Mouse (Mus musculus) adipocyte (in vitro differentiated cells): ENCODE measurements around the gene Mad1l1.

Source experiments
- DNase-seq: peaks from one replicate; pipeline ENCODE4 v3.0.0-alpha.2; 2016; ENCODE audit warnings: low spot score

Mad1l1 gene

DNA sequence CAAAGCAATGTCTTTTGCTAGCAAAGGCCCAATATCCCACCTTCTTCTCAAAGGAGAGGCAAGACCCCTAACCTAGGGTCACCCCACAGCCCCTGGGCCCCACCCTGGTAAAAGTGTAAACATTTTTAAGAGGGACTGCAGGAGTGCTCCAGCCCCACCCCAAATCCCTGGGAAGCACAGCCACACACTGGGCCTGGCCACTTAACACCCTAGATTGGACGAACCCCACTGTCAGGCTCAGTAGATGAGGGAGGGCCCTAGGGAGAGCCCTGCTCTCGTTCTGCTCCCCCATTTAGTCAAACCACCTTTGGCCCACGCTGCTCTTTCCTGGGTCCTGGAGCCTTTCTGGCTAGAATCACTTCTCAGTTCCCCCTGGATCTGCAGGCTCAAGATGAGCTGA is 145.0 kb downstream of the Mad1l1 start:
- no peak for DNase-seq

DNA sequence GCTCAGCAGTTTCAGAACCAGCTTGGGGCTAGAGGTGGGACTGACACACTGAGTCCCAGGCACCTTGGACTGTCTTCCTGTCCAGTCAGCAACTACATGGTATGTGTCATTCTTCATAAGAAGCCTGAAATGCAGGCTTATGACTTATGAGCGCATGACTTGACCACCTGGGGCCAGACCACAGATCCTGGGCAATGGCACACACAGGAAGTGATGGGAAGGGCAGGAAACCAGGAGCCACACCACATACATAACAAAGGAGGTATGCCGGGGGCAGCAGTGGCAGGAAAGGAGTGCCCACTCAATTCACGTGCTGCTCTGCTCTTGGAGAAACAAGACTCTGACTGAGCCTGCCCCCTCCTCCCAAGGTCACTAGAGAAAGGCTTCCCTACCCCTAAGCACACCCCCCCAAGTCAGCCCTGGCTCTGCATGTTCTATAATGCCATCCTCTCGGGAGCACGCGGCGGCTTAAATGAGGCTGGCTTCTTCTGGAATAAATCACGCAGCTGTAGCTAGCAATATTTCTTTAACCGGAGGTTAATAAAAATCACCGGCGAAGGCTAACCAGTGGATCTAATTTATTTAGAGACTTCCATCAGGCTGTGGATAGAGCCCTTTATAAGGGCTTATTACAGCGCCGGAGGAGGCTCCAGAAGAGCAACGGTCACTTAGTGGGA is 146.4 kb downstream of the Mad1l1 start:
- no peak for DNase-seq

DNA sequence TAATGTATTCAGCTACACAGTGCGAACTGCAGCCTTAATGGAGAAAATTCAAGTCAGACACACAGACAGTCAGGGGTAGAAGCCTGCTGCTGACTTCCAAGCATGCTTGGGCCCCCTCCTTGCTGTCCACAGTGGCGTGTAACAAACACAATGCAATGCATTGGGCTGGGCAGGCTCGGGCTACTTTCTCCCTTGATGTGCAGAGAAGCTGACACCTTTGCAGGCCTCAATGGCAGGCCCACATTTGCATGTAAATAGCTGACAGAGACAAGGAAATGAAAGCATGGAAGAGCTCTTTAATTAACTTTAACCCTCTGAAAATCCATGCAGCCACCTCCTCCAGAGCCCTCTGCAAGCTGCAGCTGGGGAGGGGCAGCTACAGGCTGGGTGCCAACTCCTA is 147.3 kb downstream of the Mad1l1 start:
- DNase-seq, result no peak

DNA sequence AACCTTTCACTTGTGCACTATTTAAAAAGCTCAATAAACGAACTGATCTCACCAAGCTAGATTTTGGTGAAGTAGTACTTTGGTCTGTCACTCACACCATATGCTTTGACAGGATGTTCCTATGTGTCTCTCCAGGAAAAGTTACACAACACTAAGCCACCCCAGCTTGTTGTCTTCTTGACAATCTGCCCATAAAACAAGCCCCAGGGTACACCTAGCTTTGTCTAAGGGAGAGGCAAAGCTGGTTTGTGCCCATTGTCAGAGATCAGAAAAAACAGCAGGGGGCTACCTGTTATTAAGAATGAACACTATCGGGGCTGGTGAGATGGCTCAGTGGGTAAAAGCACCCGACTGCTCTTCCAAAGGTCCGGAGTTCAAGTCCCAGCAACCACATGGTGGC is 148.2 kb downstream of the Mad1l1 start:
- no peak for DNase-seq

DNA sequence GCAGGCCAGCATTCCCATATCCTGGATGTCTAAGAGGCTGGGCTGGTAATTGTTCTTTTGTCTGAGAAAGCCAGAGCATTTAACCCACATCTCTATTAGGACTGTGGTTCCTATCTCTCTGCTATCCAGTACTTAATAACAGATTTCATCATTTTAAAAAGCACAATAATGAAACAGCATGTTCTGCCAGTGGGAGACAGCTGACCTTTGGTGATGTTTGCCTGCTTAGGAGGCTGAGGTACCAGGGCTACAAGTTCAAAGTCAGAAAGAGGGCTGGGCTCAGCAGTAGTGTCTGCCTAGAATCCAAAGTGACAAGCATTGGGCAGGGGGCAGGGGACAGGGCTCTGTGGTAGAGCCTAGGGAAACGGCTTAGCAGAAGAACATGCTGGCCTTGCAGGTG is 149.6 kb downstream of the Mad1l1 start:
- DNase-seq, result peak; percentile 52

DNA sequence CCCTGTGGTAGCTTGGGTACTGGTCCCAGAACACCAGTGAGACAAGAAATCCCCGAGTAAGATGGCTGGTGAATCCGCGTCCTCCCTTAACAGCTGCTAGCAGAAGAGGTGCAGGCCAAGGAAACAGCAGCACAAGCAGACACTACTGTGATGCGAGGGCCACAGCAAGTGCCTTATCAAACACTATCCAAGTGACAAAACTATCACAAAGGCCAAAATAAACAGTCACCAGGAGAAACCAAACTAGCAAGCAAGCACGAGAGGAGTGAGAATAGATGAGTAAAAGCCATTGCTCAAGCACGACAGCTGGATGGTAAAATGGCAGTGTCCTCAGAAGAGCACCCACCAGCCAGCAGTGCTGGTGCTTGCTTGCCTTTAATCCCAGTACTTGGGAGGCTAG is 153.8 kb downstream of the Mad1l1 start:
- no peak for DNase-seq

DNA sequence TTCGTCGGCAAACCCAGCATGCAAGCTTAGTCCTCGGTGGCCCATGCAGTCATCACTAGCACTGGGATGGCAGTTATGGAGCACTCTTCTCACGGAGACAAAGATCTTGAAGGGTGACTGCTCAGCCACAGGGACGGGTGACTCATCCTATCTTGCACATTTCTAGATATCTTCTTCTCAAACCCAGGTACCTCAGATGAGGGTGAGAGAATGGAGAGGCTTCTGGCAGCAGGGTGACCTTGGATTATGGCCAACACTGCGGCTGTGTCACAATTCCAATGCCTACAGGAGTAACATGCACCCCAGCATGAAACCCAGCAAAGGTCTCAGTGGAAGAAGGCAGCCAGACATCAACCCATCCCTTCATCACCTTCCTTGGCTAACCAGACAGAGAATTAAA is 154.3 kb downstream of the Mad1l1 start:
- no peak for DNase-seq

DNA sequence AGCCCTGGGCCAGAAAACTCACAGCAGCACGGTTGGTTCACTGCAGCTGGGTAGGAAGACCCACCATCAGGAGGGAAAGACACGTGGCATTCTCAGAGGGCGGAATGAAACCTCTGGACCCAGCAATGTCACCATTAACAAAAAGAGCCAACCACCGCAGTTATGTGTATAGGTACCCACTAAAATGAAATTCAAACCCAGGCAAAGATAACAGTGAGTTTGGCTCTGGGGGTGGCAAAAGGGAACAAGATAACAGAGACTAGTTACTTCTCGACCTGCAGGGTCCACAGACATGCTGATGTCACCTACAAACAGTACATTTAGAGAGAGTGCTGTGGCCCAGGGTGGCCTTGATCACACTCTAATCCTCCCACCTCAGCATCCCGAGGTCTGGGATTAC is 157.4 kb downstream of the Mad1l1 start:
- no peak for DNase-seq

DNA sequence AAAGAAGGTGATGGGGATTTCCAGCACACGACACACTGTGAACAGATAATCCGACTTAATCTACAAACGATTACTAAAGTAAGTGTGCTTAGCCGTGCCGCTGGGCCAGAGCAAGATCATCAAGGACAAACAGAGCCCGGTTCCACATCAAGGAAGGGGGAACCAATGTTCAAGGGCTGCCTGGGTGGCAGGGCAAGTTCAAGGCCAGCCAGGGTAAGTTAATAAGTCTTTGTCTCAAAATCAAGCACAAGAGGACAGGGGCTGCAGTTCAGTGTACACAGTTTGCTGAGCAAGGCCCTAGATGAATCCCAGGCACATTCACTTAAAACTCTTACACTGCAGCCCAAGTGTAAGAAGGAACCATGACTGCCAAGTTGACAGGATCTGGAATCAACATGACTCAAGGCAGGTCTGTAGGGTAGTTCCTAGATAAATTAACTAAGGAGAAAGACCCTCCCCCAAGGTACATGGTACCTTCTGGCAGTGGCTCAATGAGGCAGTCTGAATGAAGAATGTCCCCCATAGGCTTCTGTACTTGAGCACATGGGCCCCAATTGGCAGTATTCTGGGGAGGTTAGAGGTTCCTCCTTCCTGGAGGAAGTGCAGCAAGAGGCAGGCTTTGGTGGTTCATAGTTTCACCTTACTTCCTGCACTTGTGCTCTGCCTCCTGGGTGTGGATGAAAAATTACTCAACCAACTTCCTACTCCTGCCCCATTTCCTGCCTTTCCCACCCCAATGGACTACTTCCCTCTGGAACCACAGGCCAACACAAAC is 159.1 kb downstream of the Mad1l1 start:
- no peak for DNase-seq

DNA sequence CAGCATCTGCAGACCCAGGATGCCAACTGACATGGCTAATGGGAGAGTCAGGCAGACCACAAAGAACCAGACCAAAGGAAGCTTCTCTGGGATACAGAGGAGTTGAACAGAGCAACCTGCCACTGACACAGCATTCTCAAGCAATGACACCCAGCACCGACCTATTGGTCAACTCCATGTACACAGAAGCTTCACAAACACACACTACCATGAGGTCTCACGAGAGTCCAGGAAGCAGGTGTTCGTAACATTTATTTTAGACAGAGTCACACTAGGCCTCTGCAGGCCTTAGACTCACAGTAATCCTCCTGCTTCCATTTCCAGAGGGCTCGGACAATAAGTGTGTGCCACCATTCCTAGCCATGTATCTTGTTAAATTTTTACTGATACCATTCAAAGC is 162.3 kb downstream of the Mad1l1 start:
- no peak for DNase-seq

DNA sequence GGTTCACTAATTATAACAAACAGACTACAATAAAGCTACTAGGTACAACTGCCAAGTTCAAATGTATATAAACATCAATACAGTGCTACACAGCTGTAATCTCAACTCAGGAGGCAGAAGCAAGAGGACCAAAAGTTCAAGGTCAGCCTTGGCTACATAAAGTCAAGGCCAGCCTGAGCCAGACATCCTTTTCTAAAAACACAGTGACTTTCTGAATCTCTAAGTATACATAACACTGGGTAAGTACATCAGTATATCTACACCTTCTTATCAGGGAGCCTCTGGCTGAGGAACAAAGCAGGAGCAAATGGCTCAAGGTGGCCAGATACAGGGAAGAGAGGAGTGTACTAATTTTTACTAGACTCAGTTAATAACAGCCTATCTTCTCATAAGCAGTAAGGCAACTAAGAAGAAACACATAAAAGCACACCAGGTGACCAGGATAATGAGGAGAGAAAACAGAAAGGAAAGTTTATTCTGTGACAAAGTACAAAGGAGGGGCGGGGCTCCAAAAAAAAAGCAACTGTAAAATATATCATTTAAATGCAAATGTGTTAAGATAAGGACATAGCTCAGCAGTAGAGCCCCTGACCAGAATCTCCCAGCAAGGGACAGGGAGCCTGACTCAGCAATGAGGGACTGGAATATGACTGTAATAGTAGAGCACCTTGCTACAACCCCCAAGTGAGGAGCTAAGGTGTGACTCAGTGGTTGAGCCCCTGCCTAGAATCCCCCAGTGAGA is 163.3 kb downstream of the Mad1l1 start:
- no peak for DNase-seq

DNA sequence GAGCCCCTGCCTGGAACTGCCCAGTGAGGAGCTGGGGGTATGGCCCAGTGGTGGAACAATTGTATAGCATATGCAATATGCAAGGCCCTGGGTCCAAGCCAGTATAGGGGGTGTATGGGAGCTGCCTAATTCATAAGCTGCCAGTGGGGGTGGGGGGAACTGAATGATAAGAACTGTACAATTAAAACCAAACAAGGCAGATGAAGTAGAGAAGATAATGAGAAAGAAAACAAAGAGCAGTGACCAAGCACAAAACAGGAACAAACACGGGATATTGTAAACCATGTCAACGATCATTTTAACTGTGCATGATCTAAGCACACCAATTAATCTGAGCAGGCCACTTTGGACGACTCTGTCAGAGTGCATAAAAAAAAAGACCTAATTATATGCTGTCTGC is 167.2 kb downstream of the Mad1l1 start:
- no peak for DNase-seq

DNA sequence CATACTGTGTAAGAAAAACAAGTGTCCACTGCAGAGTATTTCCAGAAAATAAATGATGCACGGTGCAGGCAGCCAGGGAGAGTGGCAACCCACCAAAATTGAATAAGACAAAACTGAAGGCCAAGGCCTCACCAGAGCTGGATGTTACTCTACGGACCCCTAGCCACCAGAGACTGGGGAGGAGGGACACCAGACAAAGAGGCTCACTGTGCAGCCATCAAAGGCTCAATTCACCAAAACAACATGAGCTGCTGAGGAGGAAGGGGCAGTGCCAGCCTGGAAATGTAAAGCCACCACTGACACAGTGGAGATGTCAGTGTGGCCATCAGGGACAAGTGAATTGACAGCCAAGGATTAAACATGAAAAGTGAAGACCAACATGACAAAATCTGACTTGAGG is 169.5 kb downstream of the Mad1l1 start:
- DNase-seq, result no peak

DNA sequence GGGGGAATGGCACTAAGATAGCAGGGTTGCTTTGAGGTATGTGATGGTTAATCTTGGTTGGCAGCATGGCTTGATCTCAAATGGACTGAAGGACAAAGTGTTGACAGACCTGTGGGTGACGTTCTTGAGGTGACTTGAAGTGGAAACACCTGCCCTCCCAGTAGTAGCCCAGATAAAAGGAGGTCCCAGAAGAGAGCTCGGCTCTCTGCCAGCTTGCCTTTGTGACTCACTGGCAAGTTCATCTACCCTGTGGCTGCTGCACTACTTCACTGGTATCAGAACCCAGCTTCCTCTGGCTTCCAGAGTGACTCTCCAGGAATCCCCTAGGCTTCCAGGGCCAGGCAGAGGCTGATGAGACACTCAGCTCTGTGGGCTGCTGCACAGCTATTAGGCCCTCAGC is 170.2 kb downstream of the Mad1l1 start:
- DNase-seq, result no peak

DNA sequence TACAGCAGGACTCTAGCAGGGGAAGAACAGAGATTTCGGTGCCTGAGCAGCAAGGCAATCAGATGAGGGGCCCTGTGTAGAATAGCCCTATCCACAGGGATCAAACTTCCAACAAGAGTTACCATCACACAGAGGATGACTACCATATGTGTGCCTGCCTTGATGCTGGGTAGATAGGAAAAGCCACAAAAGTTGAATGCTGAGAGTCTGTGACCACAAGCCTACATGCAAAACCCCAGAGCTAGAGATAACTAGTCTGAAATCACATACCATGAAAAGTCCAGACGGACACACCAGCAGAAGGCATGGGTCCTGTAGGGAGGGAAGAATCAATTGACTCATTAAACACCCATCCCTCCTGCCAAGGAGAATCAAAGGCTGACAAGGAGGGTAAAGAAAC is 170.7 kb downstream of the Mad1l1 start:
- DNase-seq, result no peak

DNA sequence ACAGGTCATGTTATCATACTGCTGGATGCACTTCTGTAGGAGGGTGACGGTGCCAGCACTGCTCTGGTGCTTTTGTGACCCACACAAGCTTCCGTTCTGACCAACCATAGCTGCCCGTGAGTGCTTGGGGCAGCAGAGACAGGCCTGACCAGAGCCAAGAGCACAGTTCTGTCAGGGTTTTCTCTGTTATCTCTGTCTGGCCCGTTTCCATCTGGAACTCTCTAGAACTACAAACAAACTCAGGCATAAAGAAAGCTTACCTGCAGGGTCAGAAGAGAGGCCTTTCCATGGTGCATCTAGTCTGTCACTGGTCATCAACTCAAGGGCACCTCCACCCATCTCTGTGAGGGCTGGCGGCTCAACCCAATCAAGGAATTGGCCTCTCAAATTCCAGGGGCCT is 171.2 kb downstream of the Mad1l1 start:
- no peak for DNase-seq

DNA sequence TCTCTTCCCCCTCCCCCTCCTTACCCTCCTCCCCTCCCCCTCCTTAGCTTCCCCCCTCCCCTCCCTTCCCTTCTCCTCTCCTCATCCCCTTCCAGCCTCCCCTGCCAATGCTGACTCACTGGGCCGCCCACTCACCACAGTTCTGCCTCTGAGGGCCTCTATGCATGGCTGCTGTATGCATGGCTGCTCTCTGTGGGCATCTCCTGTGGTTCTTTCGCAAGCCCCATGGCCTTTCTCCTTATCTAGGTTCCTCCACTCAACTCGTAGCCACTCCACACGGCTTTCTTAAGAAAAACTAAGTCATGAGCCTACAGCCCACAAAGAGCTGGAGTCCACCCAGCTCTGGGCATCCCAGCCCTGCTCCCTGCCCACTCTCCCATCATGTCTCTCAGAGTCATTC is 172.1 kb downstream of the Mad1l1 start:
- DNase-seq, result peak; percentile 34

DNA sequence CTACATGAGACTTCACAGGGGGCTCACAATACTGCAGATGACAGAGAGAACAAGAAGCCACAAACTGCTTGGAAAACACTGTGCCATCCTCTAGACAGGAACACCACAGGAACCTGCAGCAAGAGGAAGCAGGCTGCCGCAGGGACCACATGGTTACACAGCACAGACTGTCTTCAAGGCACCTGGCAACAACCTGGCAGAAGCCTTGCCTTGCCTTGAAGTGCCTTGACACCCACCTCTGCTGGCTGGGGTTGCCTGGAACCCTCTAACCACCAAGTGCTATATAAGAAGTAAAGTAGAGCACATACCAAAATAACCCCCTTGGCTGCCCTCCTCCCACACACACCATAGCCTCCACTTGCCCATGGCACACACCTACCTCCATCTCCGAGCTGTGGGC is 177.8 kb downstream of the Mad1l1 start:
- no peak for DNase-seq

DNA sequence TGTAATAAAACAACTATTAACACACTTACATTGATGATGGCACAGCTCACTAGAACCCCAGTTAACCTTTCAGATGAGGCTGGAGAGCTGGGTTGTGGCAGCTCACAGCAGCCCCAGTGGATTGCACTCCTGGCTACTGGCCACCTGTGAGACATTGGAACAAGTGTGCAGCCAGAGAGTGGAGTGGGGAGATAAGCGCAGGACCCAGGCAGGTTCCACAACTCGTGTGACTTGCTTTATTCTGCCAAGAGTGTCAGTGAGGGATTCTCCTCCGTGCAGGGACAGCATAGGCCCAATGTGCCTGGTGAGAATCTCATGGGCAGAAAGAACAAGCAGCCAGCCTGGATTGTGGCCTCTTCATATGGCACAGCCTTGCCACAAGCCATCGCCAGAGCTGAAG is 180.0 kb downstream of the Mad1l1 start:
- DNase-seq, result no peak

DNA sequence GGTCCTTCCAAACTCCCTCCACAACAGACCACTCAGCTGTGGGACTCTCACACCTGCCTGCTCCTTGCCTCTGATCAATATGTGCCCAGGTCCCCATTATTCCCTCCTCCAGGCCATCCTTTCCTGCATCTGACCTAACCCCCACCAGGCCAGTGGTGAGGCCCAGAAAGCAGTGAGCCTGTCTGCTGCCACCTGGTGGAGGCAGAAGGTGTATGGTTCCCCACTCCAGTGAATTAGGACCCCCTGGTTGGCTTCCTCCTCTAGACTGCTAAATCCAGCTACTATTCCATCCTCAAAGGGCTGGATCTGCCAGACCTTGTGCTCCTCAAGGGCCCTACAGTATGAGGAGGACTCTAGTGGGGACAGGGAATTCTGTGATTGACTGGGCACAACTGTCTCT is 181.1 kb downstream of the Mad1l1 start:
- peak; percentile 49 for DNase-seq

DNA sequence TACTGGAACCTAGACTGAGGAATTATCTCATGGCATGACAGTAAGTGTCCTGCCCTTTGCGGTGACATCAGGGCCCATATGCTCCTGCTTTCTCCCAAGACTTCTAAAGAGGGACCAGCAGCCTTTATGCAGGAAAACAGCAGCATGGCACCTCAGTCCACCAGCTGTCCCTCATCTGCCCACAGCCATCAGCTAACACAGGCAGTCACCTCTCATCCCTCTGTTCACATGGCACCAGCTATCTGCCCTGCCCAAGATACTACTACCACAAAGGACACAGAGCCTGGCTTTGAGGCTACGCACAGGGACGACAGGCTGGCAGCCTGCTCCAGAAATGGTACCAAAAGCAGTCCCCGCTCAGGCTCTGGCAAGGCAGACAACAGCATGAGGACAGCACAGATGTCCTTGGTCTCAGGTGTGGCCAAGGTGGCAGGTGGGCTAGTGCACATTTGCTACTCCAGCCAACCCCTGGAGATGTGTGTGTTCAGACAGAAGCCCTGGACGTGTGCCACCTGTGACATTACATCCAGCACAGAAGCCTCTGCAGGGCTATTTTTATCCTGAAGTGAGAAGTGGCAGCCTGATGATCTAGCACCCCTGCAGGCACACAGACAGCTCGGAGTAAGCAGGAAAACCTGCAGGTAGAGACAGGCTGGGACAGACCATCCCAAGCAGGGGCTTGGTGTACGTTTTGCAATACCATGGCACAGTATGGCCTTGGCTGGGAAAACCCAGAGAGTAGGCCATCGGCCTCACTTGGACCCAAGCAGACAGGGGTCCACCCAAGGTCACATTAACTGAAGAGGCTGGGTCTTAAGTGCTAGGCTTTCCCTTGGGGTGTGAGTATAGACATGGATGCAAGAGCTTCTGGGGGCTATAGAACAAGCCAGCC is 185.4 kb downstream of the Mad1l1 start:
- DNase-seq, result no peak

DNA sequence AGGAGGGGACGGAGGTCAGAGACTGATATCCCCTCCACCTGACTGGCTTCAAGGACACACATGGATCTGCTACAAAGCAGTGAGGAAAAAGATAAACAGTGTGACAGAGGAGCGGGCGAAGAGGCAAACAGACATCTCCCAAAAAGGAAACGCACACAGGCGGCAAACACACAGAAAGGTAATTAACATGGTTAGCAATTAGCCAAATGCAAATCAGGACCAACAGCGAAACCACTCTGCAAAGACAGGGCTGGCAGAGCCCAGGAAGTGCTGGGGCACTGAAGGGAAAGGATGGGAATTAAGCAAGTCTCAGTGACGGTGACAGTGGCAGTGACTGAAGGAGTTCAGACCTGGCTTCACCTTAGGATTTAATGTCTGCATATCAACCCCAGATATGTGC is 187.3 kb downstream of the Mad1l1 start:
- no peak for DNase-seq
